Mouse (Mus musculus) cerebellum, adult 9-11 months (tissue): ENCODE results near the gene Msx2.

Source experiments
- DNase-seq: peaks from one replicate; pipeline ENCODE4 v3.0.0; 2022

The Msx2 gene

DNA sequence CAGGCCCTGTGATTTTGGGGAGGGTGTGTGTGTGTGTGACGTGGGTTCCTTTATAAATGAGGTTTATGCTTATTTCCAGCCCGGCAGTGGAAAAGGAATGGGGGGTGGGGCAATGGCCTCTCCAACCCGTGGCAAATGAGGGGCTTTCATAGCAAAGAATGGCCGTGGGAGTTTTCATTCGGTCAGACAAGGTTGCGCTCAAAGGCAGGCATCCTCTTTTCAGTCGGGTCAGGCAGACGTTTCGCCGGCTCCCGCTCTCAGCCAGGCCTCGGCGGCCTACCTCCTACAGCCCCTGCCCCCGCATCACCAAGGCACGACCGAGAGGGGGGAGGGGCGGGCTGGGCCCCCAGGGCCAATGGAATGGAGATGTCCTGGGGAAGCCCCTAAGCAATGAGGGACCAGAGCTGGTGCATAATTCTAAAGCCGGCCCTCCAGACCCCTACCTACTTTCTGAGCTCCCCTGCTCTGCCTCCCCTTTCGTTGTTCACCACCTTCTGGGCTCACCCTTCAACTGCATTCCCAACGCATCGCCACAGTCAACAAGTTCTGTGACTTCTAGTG lies 8.4 kb downstream of the Msx2 start:
- DNase-seq = peak; percentile 18

- DNase-seq = no peak
Observed at GRCm38 (mm10) chr13:53463946-53464345, 8.9 kb downstream of the Msx2 start.

DNA sequence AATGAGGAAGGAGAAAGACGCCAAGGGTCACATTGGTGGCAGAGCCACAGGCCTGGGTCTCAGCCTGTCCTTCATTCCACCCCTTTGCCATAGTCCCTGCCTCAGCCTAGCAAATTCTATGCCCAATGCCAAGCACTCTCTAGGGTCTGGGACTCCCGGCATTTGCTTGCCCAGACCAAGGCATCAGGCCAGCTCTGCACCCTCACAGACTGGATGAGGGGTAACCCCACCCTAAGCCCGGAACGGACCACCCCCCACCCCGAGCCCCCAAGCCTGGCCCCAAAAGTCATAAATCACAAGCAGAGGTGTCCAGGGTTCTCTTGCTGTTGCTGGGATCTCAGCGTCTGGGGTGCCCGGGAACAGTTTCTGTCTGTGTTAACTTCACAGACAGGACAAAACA lies 9.8 kb downstream of the Msx2 start:
- no peak for DNase-seq

DNA sequence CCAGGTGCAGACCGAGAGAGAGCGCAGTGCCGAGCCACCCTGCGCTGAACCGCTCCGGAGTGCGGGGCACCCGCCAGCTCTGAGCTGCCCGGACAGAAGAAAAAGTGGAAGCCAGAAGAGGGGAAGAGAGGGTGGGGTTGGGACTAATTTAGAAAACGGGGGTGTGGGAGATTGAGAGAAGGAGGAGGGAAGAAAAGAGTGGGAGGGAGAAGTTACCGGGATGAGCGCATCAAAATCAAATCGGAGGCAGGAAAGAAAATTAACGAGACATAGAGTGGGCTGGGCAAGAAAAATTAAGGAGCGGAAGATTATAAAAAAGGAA lies 10.3 kb downstream of the Msx2 start:
- no peak for DNase-seq

DNA sequence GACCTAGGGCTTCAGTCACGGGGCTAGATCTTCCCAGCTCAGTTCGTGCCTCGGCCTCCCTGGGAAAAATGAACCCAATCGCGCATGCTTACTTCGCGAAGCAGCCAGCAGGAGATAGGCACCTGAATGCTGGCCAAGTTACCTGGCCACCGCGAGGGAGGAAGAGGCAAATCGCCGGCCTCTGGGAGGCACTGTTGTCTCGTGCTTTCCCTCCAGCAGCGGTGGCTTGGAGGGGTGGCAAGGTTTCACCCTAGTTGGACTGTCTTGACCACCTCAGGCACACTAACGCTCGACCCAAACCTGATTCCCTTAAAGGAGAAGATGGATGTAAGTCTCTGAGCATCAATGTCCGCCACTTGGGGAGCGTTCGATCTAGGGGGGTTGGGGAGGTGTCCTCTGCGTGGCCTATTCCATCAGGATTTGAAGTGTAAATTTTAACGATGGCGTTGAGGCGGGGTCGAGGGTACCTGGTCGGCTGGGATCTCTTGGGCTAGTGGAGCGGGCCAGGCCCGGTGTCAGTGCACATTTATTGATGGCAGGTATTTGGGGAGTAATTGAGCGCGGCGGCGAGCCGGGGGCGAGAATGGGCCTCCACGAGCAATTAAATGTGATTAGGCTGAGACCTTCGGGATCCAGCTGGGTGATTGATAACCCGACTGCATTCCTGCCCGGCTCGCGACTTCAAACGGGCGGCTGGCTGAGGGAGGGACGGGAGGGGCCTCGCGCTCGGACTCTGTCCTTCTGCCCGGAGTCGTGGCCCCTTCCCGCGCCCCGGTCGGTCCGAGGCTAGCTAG lies 10.8 kb downstream of the Msx2 start:
- DNase-seq = no peak

- no peak for DNase-seq
Observed at GRCm38 (mm10) chr13:53461346-53461745, 11.5 kb downstream of the Msx2 start.

- no peak for DNase-seq
Observed at GRCm38 (mm10) chr13:53458766-53459165, 14.1 kb downstream of the Msx2 start.

GRCm38 (mm10) chr13:53454794-53455672 lies 17.8 kb downstream of the Msx2 start:
- peak; percentile 21 for DNase-seq

GRCm38 (mm10) chr13:53453927-53454326 lies 18.9 kb downstream of the Msx2 start:
- no peak for DNase-seq

DNA sequence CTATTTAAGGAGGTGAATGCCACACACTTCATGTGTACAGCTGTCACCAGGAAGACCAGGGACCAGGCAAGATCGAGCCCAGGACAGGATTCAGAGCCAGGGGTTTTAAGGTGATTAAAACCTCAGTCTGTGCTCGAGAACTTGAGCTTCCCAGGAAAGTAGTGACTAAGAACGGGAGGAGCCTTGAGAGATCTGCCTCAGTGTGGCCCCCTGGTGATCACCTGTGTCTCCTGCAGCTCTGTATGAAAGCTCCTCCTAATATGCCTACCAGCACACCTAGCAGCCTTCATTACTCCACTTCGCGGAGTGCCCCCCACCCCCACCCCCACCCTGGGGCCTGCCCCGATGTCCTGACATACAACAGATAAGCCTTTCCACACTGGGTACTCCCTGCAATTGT lies 25.3 kb downstream of the Msx2 start:
- DNase-seq = no peak

DNA sequence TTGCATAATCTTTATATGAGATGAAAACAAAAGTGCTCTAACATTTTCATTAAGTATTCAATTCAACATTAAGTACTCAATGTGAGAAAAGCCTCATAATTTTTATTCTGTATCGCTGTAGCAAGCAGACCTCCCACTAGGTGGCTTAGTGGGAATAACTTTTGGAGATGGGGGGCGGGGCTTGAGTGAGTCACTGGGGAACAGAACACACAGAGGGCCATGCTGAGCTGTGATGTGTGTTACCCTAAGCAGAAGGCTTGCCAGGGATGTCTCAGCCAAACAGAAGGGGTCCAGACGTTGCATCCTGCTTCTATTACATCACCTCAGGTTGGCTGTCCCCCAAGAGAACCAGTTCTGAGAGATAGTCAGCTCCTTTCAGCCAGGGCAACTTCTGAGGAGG lies 29.3 kb downstream of the Msx2 start:
- DNase-seq = peak; percentile 14

- DNase-seq = no peak
Observed at GRCm38 (mm10) chr13:53442168-53442980, 30.5 kb downstream of the Msx2 start.

- no peak for DNase-seq
Observed at GRCm38 (mm10) chr13:53441307-53442028, 31.4 kb downstream of the Msx2 start.

DNA sequence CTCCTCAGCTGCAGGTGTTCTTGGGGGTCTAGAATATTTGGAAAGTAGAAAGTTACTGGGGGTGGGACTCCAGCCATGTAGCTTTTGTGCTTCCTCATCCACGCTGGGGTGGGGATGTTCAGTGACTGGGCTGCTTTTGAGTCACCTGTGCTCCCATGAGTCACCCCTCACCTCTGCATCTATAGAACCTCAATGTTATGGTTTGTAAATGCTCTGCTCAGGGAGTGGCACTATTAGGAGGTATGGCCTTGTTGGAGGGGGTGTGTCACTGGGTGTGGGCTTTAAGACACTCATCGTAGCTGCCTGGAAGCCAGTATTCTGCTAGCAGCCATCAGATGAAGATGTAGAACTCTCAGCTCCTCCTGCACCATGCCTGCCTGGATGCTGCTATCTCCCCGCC lies 32.9 kb downstream of the Msx2 start:
- no peak for DNase-seq

DNA sequence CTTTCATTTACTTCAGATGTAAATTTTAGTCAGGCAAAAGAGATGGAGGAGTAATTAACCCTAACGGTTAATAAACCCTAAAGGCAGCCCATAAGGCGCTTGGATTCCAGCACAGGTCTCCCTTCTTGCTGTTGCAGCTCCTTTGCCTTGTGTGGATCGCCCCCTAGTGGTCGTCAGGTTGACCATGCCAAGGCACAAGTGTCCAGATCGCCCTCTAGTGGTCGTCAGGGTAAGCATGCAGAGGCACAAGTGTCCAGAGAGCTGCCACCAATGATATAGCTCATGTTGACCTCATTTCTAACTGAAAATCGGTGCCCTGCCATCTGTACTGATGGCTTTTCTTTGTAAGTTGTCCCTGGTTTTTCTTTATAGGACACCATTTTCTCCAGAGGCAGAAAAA lies 46.4 kb downstream of the Msx2 start:
- peak; percentile 70 for DNase-seq

GRCm38 (mm10) chr13:53421189-53421588 lies 51.7 kb downstream of the Msx2 start:
- DNase-seq = no peak

DNA sequence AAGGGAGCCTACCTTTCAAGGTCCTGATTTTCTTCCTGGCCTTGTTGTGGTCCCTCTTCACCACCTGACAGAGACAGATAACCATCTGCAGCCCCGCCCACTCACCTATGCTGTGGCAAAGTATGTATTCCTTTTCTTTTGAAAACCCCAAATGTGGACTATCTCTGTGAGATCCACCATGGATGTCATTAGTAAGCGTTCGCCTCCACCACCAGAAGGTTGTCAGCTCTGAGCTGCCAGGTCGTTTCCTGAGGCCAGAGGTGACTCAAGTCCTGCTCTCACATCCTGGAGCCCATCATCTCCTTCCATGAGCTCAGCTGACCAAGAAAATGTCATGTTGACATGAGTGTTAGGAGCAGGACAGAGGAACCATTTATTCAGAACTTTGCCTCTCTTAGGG lies 52.1 kb downstream of the Msx2 start:
- no peak for DNase-seq

- no peak for DNase-seq
Observed at GRCm38 (mm10) chr13:53419681-53420080, 53.2 kb downstream of the Msx2 start.

DNA sequence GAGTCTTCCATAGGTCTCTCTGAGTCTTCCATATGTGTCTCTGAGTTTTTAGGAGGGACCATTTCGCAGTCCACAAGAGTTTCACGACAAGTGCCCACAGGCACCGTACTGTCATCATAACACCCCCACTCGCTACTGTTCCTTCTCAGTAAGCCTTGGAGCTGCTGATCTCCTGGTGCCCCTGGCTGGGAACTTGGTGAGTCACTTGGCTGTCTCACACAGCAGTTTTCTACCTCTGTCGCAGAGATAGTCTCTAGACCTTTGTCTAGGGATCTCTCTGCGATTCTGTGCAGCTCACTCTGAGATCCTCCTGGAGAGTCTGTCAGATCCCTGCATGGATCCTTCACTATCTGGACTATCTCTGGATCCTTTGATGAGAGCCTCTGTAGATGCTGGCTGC lies 55.2 kb downstream of the Msx2 start:
- DNase-seq = no peak
